8 mouse cellular contexts compared by ENCODE assay signal in the genomic region with DNA sequence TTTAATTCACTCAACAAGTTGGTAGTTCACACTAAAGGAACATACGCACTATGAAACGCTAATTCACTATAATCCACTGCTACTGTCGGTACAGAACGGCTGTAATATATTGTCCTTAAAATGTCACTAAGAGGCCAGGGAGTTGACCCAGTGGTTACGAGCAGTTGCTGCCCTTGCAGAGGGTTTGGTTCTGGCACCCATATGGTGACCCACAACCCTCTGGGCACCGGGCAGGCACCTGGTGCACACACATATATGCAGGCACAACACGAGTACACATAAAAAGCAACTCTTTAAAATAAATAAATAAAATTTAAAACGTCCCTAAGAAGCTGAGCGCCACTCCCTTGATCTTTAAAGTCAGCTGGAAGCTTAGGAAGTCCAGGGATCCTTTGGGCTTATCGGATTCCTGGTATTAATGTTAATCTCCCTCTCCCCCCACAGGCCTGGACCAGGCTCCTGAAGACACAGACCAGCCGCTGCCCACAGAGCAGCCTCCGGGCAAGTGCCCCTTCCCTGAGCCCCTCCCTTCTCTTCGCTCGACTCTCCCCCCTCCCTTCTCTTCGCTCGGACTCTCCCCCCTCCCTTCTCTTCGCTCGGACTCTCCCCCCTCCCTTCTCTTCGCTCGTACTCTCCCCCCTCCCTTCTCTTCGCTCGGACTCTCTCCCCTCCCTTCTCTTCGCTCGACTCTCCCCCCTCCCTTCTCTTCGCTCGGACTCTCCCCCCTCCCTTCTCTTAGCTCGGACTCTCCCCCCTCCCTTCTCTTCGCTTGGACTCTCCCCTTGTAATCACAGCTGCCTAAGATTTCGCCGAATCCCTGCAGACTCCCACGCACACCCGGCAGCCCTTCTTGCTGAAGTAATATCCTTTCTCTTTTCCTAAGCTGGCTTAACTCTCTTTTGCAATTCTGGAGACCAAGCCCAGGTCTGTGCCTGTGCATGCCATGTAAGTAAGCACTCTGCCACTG. TPM values are rescaled to one million over a fixed set of nuclear protein-coding genes. Genes with fewer than 3 reads are reported as not detected.
DNase-seq lines count a peak whose midpoint lies in the region; ATAC-seq and TF ChIP-seq lines count a peak whose summit lies in the region.
"Had no signal": no experiment of that assay in that cellular context is flagged by ENCODE, and none has a peak within 500 bp of the region (broad histone marks: within the 10 kb centered on the region; RNA-seq: fewer than 3 reads in every experiment).

No protein-coding gene starts in this region.

- no peaks in the 10 kb centered on the region for H3K27me3 ChIP-seq in lung, embryonic 14.5 days (ENCODE audit: insufficient read depth, low read length)
- 0 out of 2 replicates have a peak, but pooled peaks cover 3% of the 10 kb centered on the region for H3K27me3 ChIP-seq in embryonic facial prominence, embryonic 14.5 days (replicated peaks; ENCODE audit: control insufficient read depth, insufficient read depth, low read length)
- no peaks in the 10 kb centered on the region; the same call in 1 of the 2 replicates for H3K27me3 ChIP-seq in intestine, postnatal 0 days (replicated peaks; ENCODE audit: control insufficient read depth, insufficient read depth, low read length)
- H3K27me3 ChIP-seq in midbrain, embryonic 14.5 days (ENCODE audit: control insufficient read depth, insufficient read depth, low read length), result no peaks in the 10 kb centered on the region

- no peaks in the 10 kb centered on the region for H3K4me1 ChIP-seq in lung, embryonic 14.5 days (ENCODE audit: insufficient read depth)
- H3K4me1 ChIP-seq in embryonic facial prominence, embryonic 14.5 days (ENCODE audit: control insufficient read depth, insufficient read depth, low read length), result no peaks in the 10 kb centered on the region
- H3K4me1 ChIP-seq in intestine, postnatal 0 days (replicated peaks; ENCODE audit: control insufficient read depth, insufficient read depth, low read length), result no peaks in the 10 kb centered on the region
- 0 out of 2 replicates have a peak, but pooled peaks cover 3% of the 10 kb centered on the region for H3K4me1 ChIP-seq in midbrain, embryonic 14.5 days (ENCODE audit: control insufficient read depth, insufficient read depth, low read length)

- 6% methylated on average over 32 of the region's 32 CpGs for WGBS in lung, embryonic 14.5 days
- WGBS in embryonic facial prominence, embryonic 14.5 days, result 7% methylated on average over 32 of the region's 32 CpGs
- 9% methylated on average over 31 of the region's 32 CpGs for WGBS in intestine, postnatal 0 days
- WGBS in midbrain, embryonic 14.5 days, result 7% methylated on average over 32 of the region's 32 CpGs

- no peak overlapping the region for H3K9ac ChIP-seq in lung, embryonic 14.5 days
- 0 out of 2 replicates have a peak overlapping the region, but pooled peaks have one; percentile 11 for H3K9ac ChIP-seq in embryonic facial prominence, embryonic 14.5 days (ENCODE audit: low read depth, low read length)
- H3K9ac ChIP-seq in intestine, postnatal 0 days (ENCODE audit: low read depth, low read length), result no peak overlapping the region
- H3K9ac ChIP-seq in midbrain, embryonic 14.5 days (replicated peaks; ENCODE audit: low read length), result peak overlapping the region; percentile 36

- ATAC-seq in lung, embryonic 14.5 days (ENCODE audit: insufficient read depth), result no peak
- ATAC-seq in embryonic facial prominence, embryonic 14.5 days (ENCODE audit: low read depth), result no peak
- ATAC-seq in intestine, postnatal 0 days, result no peak
- ATAC-seq in midbrain, embryonic 14.5 days (ENCODE audit: low FRiP score, low TSS enrichment), result no peak

- TF ChIP-seq CTCF in lung, embryonic 14.5 days (IDR thresholded peaks at IDR 0.05; ENCODE audit: low read depth), result no peak
- no peak for TF ChIP-seq CTCF in intestine, postnatal 0 days (IDR thresholded peaks at IDR 0.05; ENCODE audit: low read depth)

- no peaks in the 10 kb centered on the region for H3K9me3 ChIP-seq in lung, embryonic 14.5 days (ENCODE audit: low read depth, low read length)
- 0 out of 2 replicates have a peak, but pooled peaks cover under 1% of the 10 kb centered on the region for H3K9me3 ChIP-seq in embryonic facial prominence, embryonic 14.5 days (ENCODE audit: control insufficient read depth, low read length)
- H3K9me3 ChIP-seq in intestine, postnatal 0 days (ENCODE audit: control insufficient read depth), result no peaks in the 10 kb centered on the region
- H3K9me3 ChIP-seq in midbrain, embryonic 14.5 days (ENCODE audit: control insufficient read depth, low read length), result no peaks in the 10 kb centered on the region

- H3K36me3 ChIP-seq in lung, embryonic 14.5 days (ENCODE audit: insufficient read depth), result no peaks in the 10 kb centered on the region
- no peaks in the 10 kb centered on the region for H3K36me3 ChIP-seq in embryonic facial prominence, embryonic 14.5 days (ENCODE audit: control insufficient read depth, insufficient read depth, low read length)
- H3K36me3 ChIP-seq in intestine, postnatal 0 days (ENCODE audit: control insufficient read depth, insufficient read depth), result no peaks in the 10 kb centered on the region
- H3K36me3 ChIP-seq in midbrain, embryonic 14.5 days (ENCODE audit: control insufficient read depth, insufficient read depth, low read length), result no peaks in the 10 kb centered on the region

- peak overlapping the region; percentile 24 for H3K4me3 ChIP-seq in lung, embryonic 14.5 days (ENCODE audit: low read depth, low read length)
- peak overlapping the region; percentile 24 for H3K4me3 ChIP-seq in embryonic facial prominence, embryonic 14.5 days (ENCODE audit: low read depth, low read length)
- H3K4me3 ChIP-seq in intestine, postnatal 0 days (ENCODE audit: low read depth, low read length), result peak overlapping the region; percentile 11; the same call in 1 of the 2 replicates
- H3K4me3 ChIP-seq in midbrain, embryonic 14.5 days (replicated peaks; ENCODE audit: low read depth, low read length), result peak overlapping the region; percentile 31

- H3K4me2 ChIP-seq in lung, embryonic 14.5 days, result peak overlapping the region; percentile 48
- peak overlapping the region; percentile 54 for H3K4me2 ChIP-seq in embryonic facial prominence, embryonic 14.5 days (ENCODE audit: low read depth, low read length)
- H3K4me2 ChIP-seq in intestine, postnatal 0 days (replicated peaks; ENCODE audit: low read depth), result peak overlapping the region; percentile 54
- peak overlapping the region; percentile 56 for H3K4me2 ChIP-seq in midbrain, embryonic 14.5 days (ENCODE audit: low read length)

- intact Hi-C loops in gastrocnemius, postnatal 36 days (cut with DNase I), result no loop called here

- DNase-seq in lung, embryonic 14.5 days, result peak; percentile 40
- no peak for DNase-seq in lung, adult 18-20 months
- peak; percentile 64 for DNase-seq in embryonic facial prominence, embryonic 14.5 days (ENCODE audit: low spot score)
- DNase-seq in midbrain, embryonic 14.5 days, result peak; percentile 77
- no peak for DNase-seq in adrenal gland, postnatal 25 days
- no peak for DNase-seq in gastrocnemius, postnatal 36 days

- no peak overlapping the region for H3K27ac ChIP-seq in lung, embryonic 14.5 days (ENCODE audit: low read depth)
- no peak overlapping the region for H3K27ac ChIP-seq in embryonic facial prominence, embryonic 14.5 days (replicated peaks; ENCODE audit: low read depth, low read length)
- H3K27ac ChIP-seq in intestine, postnatal 0 days (ENCODE audit: low read depth, low read length), result no peak overlapping the region
- peak overlapping the region; percentile 70; the same call in 1 of the 2 replicates for H3K27ac ChIP-seq in midbrain, embryonic 14.5 days (replicated peaks; ENCODE audit: low read depth, low read length)

RNA-seq across cellular contexts. Expression of gene Prodh2, which starts 15.7 kb away (rescaled TPM):
- not detected in 2 replicates for polyA plus RNA-seq in lung, embryonic 14.5 days (2014; fragmentation: Nextera tagmentation; extraction: Ambion mirVana)
- polyA plus RNA-seq in embryonic facial prominence, embryonic 14.5 days (2014; fragmentation: Nextera tagmentation; extraction: Ambion mirVana), result not detected in 2 replicates
- polyA plus RNA-seq in intestine, postnatal 0 days (2015; fragmentation: Nextera tagmentation; extraction: Ambion mirVana), result 3.9 and 5.4 TPM in 2 replicates
- not detected in 2 replicates for polyA plus RNA-seq in midbrain, embryonic 14.5 days (2014; fragmentation: Nextera tagmentation; extraction: Ambion mirVana)
- 1.6 TPM in 1 of 2 replicates, not detected in the other for total RNA-seq in adrenal gland, postnatal 25 days (2021)
- total RNA-seq in gastrocnemius, postnatal 36 days (2021), result not detected
- total RNA-seq: common myeloid progenitor, adult 5-6 weeks had no signal

RNA-seq across cellular contexts. Expression of gene Nphs1, which starts 19.6 kb away (rescaled TPM):
- 0.19 TPM in 1 of 2 replicates, not detected in the other for polyA plus RNA-seq in lung, embryonic 14.5 days (2014; fragmentation: Nextera tagmentation; extraction: Ambion mirVana)
- 0.22 and 0.35 TPM in 2 replicates for polyA plus RNA-seq in embryonic facial prominence, embryonic 14.5 days (2014; fragmentation: Nextera tagmentation; extraction: Ambion mirVana)
- 0.10 TPM in 1 of 2 replicates, not detected in the other for polyA plus RNA-seq in intestine, postnatal 0 days (2015; fragmentation: Nextera tagmentation; extraction: Ambion mirVana)
- 0.74 and 1.4 TPM in 2 replicates for polyA plus RNA-seq in midbrain, embryonic 14.5 days (2014; fragmentation: Nextera tagmentation; extraction: Ambion mirVana)
- total RNA-seq in adrenal gland, postnatal 25 days (2021), result not detected in 2 replicates
- total RNA-seq in gastrocnemius, postnatal 36 days (2021), result not detected

RNA-seq across cellular contexts. Expression of gene Kirrel2, which starts 20.2 kb away (rescaled TPM):
- not detected in 2 replicates for polyA plus RNA-seq in lung, embryonic 14.5 days (2014; fragmentation: Nextera tagmentation; extraction: Ambion mirVana)
- polyA plus RNA-seq in embryonic facial prominence, embryonic 14.5 days (2014; fragmentation: Nextera tagmentation; extraction: Ambion mirVana), result 0.45 and 0.82 TPM in 2 replicates
- polyA plus RNA-seq in intestine, postnatal 0 days (2015; fragmentation: Nextera tagmentation; extraction: Ambion mirVana), result 0.08 and 0.09 TPM in 2 replicates
- polyA plus RNA-seq in midbrain, embryonic 14.5 days (2014; fragmentation: Nextera tagmentation; extraction: Ambion mirVana), result 5.0 and 5.7 TPM in 2 replicates
- total RNA-seq in adrenal gland, postnatal 25 days (2021), result not detected in 2 replicates
- total RNA-seq in gastrocnemius, postnatal 36 days (2021), result not detected
- total RNA-seq: common myeloid progenitor, adult 5-6 weeks had no signal

RNA-seq across cellular contexts. Expression of gene Aplp1, which starts 32.4 kb away (rescaled TPM):
- polyA plus RNA-seq in lung, embryonic 14.5 days (2014; fragmentation: Nextera tagmentation; extraction: Ambion mirVana), result 22.3 and 22.6 TPM in 2 replicates
- polyA plus RNA-seq in embryonic facial prominence, embryonic 14.5 days (2014; fragmentation: Nextera tagmentation; extraction: Ambion mirVana), result 51.0 and 53.6 TPM in 2 replicates
- polyA plus RNA-seq in intestine, postnatal 0 days (2015; fragmentation: Nextera tagmentation; extraction: Ambion mirVana), result 28.2 and 30.1 TPM in 2 replicates
- polyA plus RNA-seq in midbrain, embryonic 14.5 days (2014; fragmentation: Nextera tagmentation; extraction: Ambion mirVana), result 662 and 710 TPM in 2 replicates
- 19.6 and 29.9 TPM in 2 replicates for total RNA-seq in adrenal gland, postnatal 25 days (2021)
- 1 to 10 TPM in 1 of 2 experiments, under 1 TPM in 1; 0.62 to 1.0 TPM for total RNA-seq in gastrocnemius, postnatal 36 days (2021)
- total RNA-seq: common myeloid progenitor, adult 5-6 weeks had no signal

RNA-seq across cellular contexts. Expression of gene Nfkbid, which starts 56.2 kb away (rescaled TPM):
- polyA plus RNA-seq in lung, embryonic 14.5 days (2014; fragmentation: Nextera tagmentation; extraction: Ambion mirVana), result 1.7 and 2.0 TPM in 2 replicates
- polyA plus RNA-seq in embryonic facial prominence, embryonic 14.5 days (2014; fragmentation: Nextera tagmentation; extraction: Ambion mirVana), result 1.0 and 2.0 TPM in 2 replicates
- 1.2 and 1.3 TPM in 2 replicates for polyA plus RNA-seq in intestine, postnatal 0 days (2015; fragmentation: Nextera tagmentation; extraction: Ambion mirVana)
- polyA plus RNA-seq in midbrain, embryonic 14.5 days (2014; fragmentation: Nextera tagmentation; extraction: Ambion mirVana), result 1.4 and 2.3 TPM in 2 replicates
- 1.2 and 2.1 TPM in 2 replicates for total RNA-seq in adrenal gland, postnatal 25 days (2021)
- total RNA-seq in gastrocnemius, postnatal 36 days (2021), result under 1 TPM; 0.12 to 0.20 TPM

Comparison
In these comparisons a context has a peak if more than half of its experiments do, and no peak if none do; other contexts are left out.
1. DNase-seq: peak in lung, embryonic 14.5 days (single experiment), embryonic facial prominence, embryonic 14.5 days (single experiment) and midbrain, embryonic 14.5 days (single experiment); none in lung, adult 18-20 months (0 of 2), adrenal gland, postnatal 25 days (single experiment) and gastrocnemius, postnatal 36 days (0 of 2).
2. H3K9ac ChIP-seq: peak in embryonic facial prominence, embryonic 14.5 days (single experiment) and midbrain, embryonic 14.5 days (single experiment); none in lung, embryonic 14.5 days (single experiment) and intestine, postnatal 0 days (single experiment).
3. Peak in every context shown above with its lines, with median percentiles within 50 percentile points of each other: H3K4me2 ChIP-seq and H3K4me3 ChIP-seq.